Mouse (Mus musculus): ENCODE data around the gene Gpr176.
"Not testable (repeated sequence)": the region's sequence is repeated elsewhere in the genome, so short reads cannot be mapped to it uniquely, and the experiment has no call there.

Gpr176 gene

GRCm38 (mm10) chr2:118298601-118299000 lies 74.6 kb downstream of the Gpr176 start:
- no peak for DNase-seq

- no peak for DNase-seq
These were observed 75.3 kb downstream of the Gpr176 start for GRCm38 (mm10) chr2:118297966-118298365.

GRCm38 (mm10) chr2:118295505-118295904 lies 77.7 kb downstream of the Gpr176 start:
- DNase-seq = peak; percentile 4 to 22

GRCm38 (mm10) chr2:118293583-118293982 lies 79.6 kb downstream of the Gpr176 start:
- DNase-seq = no peak

GRCm38 (mm10) chr2:118289066-118289460 lies 84.2 kb downstream of the Gpr176 start:
- not testable (repeated sequence) for DNase-seq

- no peak for DNase-seq
These were observed 84.7 kb downstream of the Gpr176 start for GRCm38 (mm10) chr2:118288326-118289065.

GRCm38 (mm10) chr2:118287678-118288077 lies 85.5 kb downstream of the Gpr176 start:
- no peak for DNase-seq

GRCm38 (mm10) chr2:118282467-118282866 lies 90.8 kb downstream of the Gpr176 start:
- DNase-seq = no peak

GRCm38 (mm10) chr2:118278249-118278648 lies 95.0 kb downstream of the Gpr176 start:
- DNase-seq = no peak

- DNase-seq = no peak
These were observed 101.6 kb downstream of the Gpr176 start for GRCm38 (mm10) chr2:118271606-118272005.

GRCm38 (mm10) chr2:118270213-118270612 lies 103.0 kb downstream of the Gpr176 start:
- no peak for DNase-seq

- DNase-seq = no peak
These were observed 109.4 kb downstream of the Gpr176 start for GRCm38 (mm10) chr2:118263914-118264201.

- DNase-seq = peak; percentile 53 to 68
These were observed 109.9 kb downstream of the Gpr176 start for GRCm38 (mm10) chr2:118263151-118263913.

- DNase-seq = no peak
These were observed 110.5 kb downstream of the Gpr176 start for GRCm38 (mm10) chr2:118262673-118263072.

- DNase-seq = no peak
These were observed 113.5 kb downstream of the Gpr176 start for GRCm38 (mm10) chr2:118259746-118260145.

- no peak for DNase-seq
These were observed 116.1 kb downstream of the Gpr176 start for GRCm38 (mm10) chr2:118257094-118257493.

GRCm38 (mm10) chr2:118256621-118257053 lies 116.6 kb downstream of the Gpr176 start, which contains the start of gene Fsip1:
Gene Fsip1 (minus strand): TSS chr2:118256966.
- DNase-seq = peak; percentile 94 to 95

GRCm38 (mm10) chr2:118254516-118254915 lies 118.7 kb downstream of the Gpr176 start:
- DNase-seq = no peak

GRCm38 (mm10) chr2:118248966-118249365 lies 124.3 kb downstream of the Gpr176 start:
- no peak for DNase-seq

- peak; percentile 63 to 83 for DNase-seq
These were observed 125.2 kb downstream of the Gpr176 start for GRCm38 (mm10) chr2:118248016-118248415.

GRCm38 (mm10) chr2:118245914-118246313 lies 127.3 kb downstream of the Gpr176 start:
- peak; percentile 72 to 89 for DNase-seq

- no peak for DNase-seq
These were observed 137.0 kb downstream of the Gpr176 start for GRCm38 (mm10) chr2:118236196-118236595.

- DNase-seq = no peak
These were observed 137.6 kb downstream of the Gpr176 start for GRCm38 (mm10) chr2:118235614-118236013.

- no peak for DNase-seq
These were observed 142.7 kb downstream of the Gpr176 start for GRCm38 (mm10) chr2:118230544-118230943.
